Mouse (Mus musculus) gastrocnemius, adult 8-10 months (tissue): ENCODE measurements around the gene Stk36. TPM values are rescaled to one million over a fixed set of nuclear protein-coding genes. Genes with fewer than 3 reads are reported as not detected.

Source experiments
- DNase-seq, 2 experiments: peaks; one replicate each; pipeline ENCODE4 v3.0.0; 2022; ENCODE audit warnings: low spot score in 2 of 2
- total RNA-seq, 4 experiments: library from RNA; stranded (reverse); gene quantifications; 2 replicates each; pipeline ENCODE4 v1.2.4; 2022

Stk36 gene
- under 1 TPM; 0.11 to 0.49 (median 0.27) TPM for total RNA-seq

- peak; percentile 57 to 73 for DNase-seq
Measured at GRCm38 (mm10) chr1:74601267-74601962, at the start of gene Stk36, which contains the start of gene Rnf25. Gene Stk36, plus strand, starts transcription at chr1:74601445. Gene Rnf25, minus strand, starts transcription at chr1:74601397.

DNA sequence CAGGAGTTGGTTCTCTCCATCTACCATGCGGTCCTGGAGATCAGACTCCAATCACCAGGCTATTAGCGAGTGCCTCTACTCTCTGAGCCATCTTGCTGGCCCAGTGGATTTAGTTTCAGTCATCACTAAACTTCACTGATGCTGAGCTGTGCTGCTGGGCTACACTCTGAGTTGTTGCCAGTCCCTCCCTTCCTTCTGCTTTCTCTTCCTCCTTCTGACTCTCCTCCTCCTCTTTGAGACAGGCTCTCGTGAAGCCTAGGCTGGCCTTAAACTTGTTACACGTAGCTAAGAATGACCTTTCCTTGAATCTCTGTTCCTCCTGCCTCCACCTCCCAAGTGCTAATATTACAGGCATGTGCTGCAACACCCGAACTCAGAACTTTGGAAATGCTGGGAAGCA is 42.2 kb upstream of the Stk36 start:
- no peak for DNase-seq

DNA sequence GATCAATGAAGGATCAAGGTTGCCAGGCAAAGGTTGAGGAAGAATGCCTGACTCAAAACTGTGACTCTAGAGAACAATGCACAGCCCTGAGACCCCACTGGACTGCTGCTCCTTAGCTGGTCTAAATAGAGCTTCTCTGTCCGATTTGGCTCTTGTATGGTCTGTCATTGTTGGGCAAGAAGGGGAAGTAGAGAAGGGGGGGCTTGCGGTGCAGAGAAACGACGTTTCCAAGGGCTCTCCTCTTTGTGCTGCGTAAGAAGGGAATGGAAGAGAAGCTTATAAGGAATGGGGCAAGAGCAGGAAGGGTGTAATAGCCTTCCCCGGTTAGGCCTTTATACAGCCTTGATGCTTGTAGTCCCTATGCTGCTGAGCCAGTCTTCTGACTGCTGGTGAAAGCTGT is 35.4 kb upstream of the Stk36 start:
- no peak for DNase-seq

GRCm38 (mm10) chr1:74569739-74570719 is 31.2 kb upstream of the Stk36 start:
- DNase-seq, result no peak

- DNase-seq, result no peak
Measured at GRCm38 (mm10) chr1:74582621-74583020, 18.6 kb upstream of the Stk36 start.

DNA sequence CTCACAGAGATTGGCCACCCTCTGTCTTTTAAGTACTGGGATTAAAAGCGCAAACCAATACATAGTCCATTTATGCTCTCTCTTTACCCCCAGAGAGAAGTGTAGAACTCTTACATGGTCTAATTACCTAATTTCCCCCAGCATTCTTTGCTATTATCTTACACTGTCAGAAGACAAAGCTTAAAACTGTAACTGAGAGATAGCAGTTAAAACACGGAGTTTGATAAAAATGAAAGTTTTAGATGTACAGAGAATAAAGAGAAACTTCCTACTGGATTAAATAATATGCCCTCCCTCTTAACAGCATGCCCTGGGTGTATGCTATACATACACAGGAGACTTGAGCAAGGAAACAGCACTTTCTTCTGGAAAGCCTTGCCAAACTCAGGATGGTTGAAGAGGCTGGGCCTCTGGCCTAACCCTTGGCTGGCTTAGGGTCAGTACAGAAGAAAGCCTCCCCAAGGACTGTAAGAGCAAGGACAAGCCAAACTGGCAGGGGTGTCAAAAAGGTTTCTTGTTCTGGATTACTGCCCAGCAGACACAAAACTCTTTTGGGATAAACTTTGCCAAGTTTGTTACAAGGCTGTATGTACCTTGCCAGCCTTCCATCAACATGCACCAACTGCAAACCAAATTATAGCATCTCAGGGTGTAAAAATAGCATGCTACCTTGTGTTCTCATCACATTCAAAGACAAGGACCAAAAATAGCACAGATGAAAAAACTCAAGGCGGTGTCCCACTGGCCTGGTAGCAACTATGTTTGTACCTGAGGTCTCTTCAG is 16.4 kb upstream of the Stk36 start:
- DNase-seq, result peak in 1 of 2 experiments; percentile 53

- DNase-seq, result no peak
Measured at GRCm38 (mm10) chr1:74587233-74587772, 13.9 kb upstream of the Stk36 start.

DNA sequence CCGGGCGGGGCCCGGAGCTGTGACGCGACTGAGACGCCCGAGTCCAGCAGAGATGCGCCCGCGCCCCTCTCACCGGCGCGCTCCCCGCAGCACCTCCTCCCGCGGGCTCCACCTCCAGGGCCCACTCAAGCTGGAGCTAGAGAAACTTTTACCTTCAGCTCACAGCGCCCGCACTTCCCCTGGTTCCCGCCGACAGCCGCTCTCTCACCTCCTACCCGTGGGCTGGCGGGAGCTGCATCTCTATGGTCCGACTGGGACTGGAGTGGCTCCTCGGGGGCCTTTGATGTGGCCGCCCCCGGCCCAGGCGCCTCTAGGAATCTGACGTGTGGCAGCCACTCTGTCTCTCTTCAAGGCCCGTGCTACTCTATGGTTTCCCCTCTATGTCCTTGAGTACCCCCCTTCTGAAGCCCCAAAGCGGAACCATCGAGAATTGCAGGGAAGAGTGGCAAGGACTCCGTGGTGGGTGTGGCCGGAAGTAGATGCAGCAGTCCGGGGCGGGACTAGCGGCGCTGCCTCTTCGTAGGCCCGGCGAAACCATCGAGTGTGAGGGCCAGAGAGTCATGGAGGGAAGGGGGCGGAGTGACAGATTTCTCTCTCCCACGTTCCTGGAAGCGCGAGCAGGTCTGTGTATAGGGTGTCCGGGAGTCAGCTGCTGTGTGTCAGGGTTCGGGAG is 13.3 kb upstream of the Stk36 start, which contains the start of the genes Zfp142 and Bcs1l:
Zfp142 (minus strand) TSS at position 474 of the 673 bp plus-strand sequence.
Bcs1l (plus strand) TSS at position 517 of the 673 bp plus-strand sequence.
- peak; percentile 98 to 99 for DNase-seq

DNA sequence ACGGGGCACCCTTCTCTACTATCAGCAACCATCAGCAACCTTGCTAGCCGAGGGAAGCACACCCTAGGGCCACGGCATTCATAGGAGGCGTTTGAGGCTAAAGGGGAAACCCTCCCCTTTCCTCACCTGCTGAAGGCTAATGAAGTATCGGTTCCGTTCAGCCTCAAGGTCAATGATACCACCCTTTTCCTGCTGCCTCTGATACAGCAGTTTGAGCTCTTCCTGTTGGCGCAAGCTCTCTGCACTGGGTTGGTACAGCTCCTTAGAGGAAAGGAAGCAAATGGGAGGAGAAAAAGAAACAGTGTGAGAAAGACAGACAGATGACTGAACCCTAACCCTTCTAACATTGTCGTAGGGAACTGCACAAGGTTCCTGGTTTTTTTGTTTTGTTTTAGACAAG is 6.8 kb upstream of the Stk36 start:
- no peak for DNase-seq

- DNase-seq, result no peak
Measured at GRCm38 (mm10) chr1:74600501-74601266, 561 bp upstream of the Stk36 start.

GRCm38 (mm10) chr1:74624183-74624582 is 22.9 kb downstream of the Stk36 start:
- DNase-seq, result no peak

GRCm38 (mm10) chr1:74626076-74626475 is 24.8 kb downstream of the Stk36 start:
- no peak for DNase-seq

- no peak for DNase-seq
Measured at GRCm38 (mm10) chr1:74628001-74628400, 26.8 kb downstream of the Stk36 start.

DNA sequence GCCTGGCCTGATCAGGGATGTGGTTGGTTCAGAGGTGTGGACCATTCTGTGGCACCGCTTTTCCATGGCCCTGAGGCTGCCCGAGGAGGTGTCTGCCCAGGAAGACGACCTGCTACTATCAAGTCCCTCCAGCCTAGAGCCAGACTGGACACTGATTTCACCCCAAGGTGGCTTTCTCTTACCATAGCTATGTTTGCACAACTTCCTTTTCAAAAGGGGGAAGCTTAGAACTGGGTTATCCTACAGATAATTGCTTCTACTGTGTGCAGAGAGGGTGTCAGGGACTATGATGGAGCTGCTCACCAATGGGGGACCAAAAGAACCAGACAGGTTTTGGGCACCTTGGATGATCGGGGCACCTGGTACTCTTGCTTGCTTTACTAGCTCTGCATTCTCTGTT is 31.5 kb downstream of the Stk36 start:
- no peak for DNase-seq

GRCm38 (mm10) chr1:74643524-74643923 is 42.3 kb downstream of the Stk36 start:
- no peak for DNase-seq

GRCm38 (mm10) chr1:74643926-74644325 is 42.7 kb downstream of the Stk36 start:
- no peak for DNase-seq

DNA sequence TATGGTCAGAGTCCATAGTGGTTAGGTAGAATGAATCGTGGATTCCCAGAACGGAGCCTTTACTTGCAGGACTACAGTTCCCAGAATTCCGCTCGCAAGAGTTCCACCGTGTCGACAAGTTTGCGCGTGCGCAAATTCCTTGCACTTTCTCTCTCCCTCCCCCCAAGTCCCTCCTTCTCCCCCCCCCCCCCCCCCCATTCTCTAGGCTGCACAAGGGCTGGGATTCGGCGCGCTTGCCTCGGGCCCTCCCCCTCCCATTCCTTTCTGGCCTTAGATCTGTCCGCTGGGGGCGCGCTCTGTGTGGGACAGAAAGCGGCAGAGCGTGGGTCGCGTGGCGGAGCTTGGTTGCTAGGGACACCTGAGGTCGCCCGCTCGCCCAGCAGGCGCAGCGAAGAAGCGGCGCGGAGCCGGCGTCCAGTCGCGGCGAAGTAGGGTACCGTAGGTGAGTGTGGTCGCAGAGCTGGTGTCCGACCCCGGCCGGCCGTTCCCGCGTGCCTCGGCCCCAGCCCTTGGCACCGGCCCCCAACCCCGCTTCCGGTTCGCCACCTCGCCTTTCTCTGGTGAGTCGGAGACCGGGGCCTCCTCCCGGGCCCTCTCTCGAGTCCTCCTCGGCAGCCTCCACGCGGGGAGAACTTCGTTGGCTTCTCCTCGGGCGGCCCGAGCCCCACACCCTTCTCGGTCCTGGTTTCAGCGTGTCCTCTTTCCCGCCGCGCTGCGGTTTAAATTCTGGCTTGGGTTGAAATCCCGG is 60.4 kb downstream of the Stk36 start, which contains the start of gene Ttll4:
Ttll4 (plus strand) TSS at position 298 of the 748 bp plus-strand sequence.
- peak; percentile 92 to 94 for DNase-seq

- no peak for DNase-seq
Measured at GRCm38 (mm10) chr1:74662253-74662865, 61.1 kb downstream of the Stk36 start.
